Mouse (Mus musculus): Measurements from ENCODE around the gene Tefm.
A peak's percentile ranks its signal among the peaks of the same experiment; 100 is the strongest.
"Not testable (repeated sequence)": the region's sequence is repeated elsewhere in the genome, so short reads cannot be mapped to it uniquely, and the experiment has no call there.

The Tefm gene

GRCm38 (mm10) chr11:80156841-80157240, 14.9 kb upstream of the Tefm start:
- no peak for DNase-seq (ENCODE audit: low spot score in 2 of 2)

- no peak for DNase-seq (ENCODE audit: low spot score in 2 of 2)
These were observed 14.0 kb upstream of the Tefm start for GRCm38 (mm10) chr11:80155961-80156360.

- no peak for DNase-seq (ENCODE audit: low spot score in 2 of 2)
These were observed 13.6 kb upstream of the Tefm start for GRCm38 (mm10) chr11:80155541-80155940.

- no peak for DNase-seq (ENCODE audit: low spot score in 2 of 2)
These were observed 12.5 kb upstream of the Tefm start for GRCm38 (mm10) chr11:80154501-80154900.

- DNase-seq (ENCODE audit: low spot score in 2 of 2) = peak; percentile 59 to 75
These were observed 12.0 kb upstream of the Tefm start, which contains the start of gene Adap2 for GRCm38 (mm10) chr11:80153857-80154495. TSS of gene Adap2 (plus strand) at chr11:80154105.

- no peak for DNase-seq (ENCODE audit: low spot score in 2 of 2)
These were observed 10.4 kb upstream of the Tefm start for GRCm38 (mm10) chr11:80152376-80152775.

- DNase-seq (ENCODE audit: low spot score in 2 of 2) = no peak
These were observed 9.6 kb upstream of the Tefm start for GRCm38 (mm10) chr11:80151541-80151940.

- DNase-seq (ENCODE audit: low spot score in 2 of 2) = no peak
These were observed 8.6 kb upstream of the Tefm start for GRCm38 (mm10) chr11:80150566-80150965.

- DNase-seq (ENCODE audit: low spot score in 2 of 2) = no peak
These were observed 7.5 kb upstream of the Tefm start for GRCm38 (mm10) chr11:80149412-80150023.

GRCm38 (mm10) chr11:80148974-80149373, 7.0 kb upstream of the Tefm start:
- DNase-seq (ENCODE audit: low spot score in 2 of 2) = not testable (repeated sequence)

GRCm38 (mm10) chr11:80148313-80148712, 6.3 kb upstream of the Tefm start:
- no peak for DNase-seq (ENCODE audit: low spot score in 2 of 2)

- no peak for DNase-seq (ENCODE audit: low spot score in 2 of 2)
These were observed 5.8 kb upstream of the Tefm start for GRCm38 (mm10) chr11:80147748-80148147.

- DNase-seq (ENCODE audit: low spot score in 2 of 2) = no peak
These were observed 3.9 kb upstream of the Tefm start for GRCm38 (mm10) chr11:80145787-80146275.

GRCm38 (mm10) chr11:80142872-80143271, 897 bp upstream of the Tefm start:
- no peak for DNase-seq (ENCODE audit: low spot score in 2 of 2)

- DNase-seq (ENCODE audit: low spot score in 2 of 2) = no peak
These were observed 4.2 kb downstream of the Tefm start for GRCm38 (mm10) chr11:80137773-80138172.

GRCm38 (mm10) chr11:80136786-80137185, 5.2 kb downstream of the Tefm start:
- DNase-seq (ENCODE audit: low spot score in 2 of 2) = no peak

- no peak for DNase-seq (ENCODE audit: low spot score in 2 of 2)
These were observed 5.9 kb downstream of the Tefm start for GRCm38 (mm10) chr11:80135954-80136683.

GRCm38 (mm10) chr11:80134744-80135143, 7.2 kb downstream of the Tefm start:
- DNase-seq (ENCODE audit: low spot score in 2 of 2) = no peak

GRCm38 (mm10) chr11:80132050-80132449, 9.9 kb downstream of the Tefm start:
- DNase-seq (ENCODE audit: low spot score in 2 of 2) = no peak

GRCm38 (mm10) chr11:80116411-80116810, 25.6 kb downstream of the Tefm start:
- no peak for DNase-seq (ENCODE audit: low spot score in 2 of 2)

GRCm38 (mm10) chr11:80104407-80104806, 37.6 kb downstream of the Tefm start:
- DNase-seq (ENCODE audit: low spot score in 2 of 2) = no peak

GRCm38 (mm10) chr11:80101298-80101697, 40.7 kb downstream of the Tefm start:
- no peak for DNase-seq (ENCODE audit: low spot score in 2 of 2)

Data from frontal cortex, postnatal 10 days (tissue).